Mouse (Mus musculus) erythroblast, embryonic 14.5 days (primary cell): ENCODE measurements around the gene Prlr. TPM values are rescaled to one million over a fixed set of nuclear protein-coding genes. Genes with fewer than 3 reads are reported as not detected.

Experiments
- H3K27me3 ChIP-seq: 2 replicates; pipeline ENCODE4 v1.6.1; 2012; ENCODE audit warnings: inconsistent platforms; ENCODE audit not compliant: control insufficient read depth
- H3K36me3 ChIP-seq: 2 replicates; pipeline ENCODE4 v1.6.1; 2012; ENCODE audit warnings: mild to moderate bottlenecking, inconsistent platforms; ENCODE audit not compliant: control insufficient read depth
- H3K4me1 ChIP-seq: 2 replicates; pipeline ENCODE4 v1.6.1; 2012; ENCODE audit warnings: inconsistent platforms; ENCODE audit not compliant: control insufficient read depth
- H3K4me3 ChIP-seq: replicated peaks from 2 replicates; pipeline ENCODE3; 2012; ENCODE audit warnings: moderate library complexity, mild to moderate bottlenecking, inconsistent platforms
- H3K9me3 ChIP-seq: 2 replicates; pipeline ENCODE4 v1.6.1; 2012; ENCODE audit warnings: low read length, inconsistent platforms, mixed read lengths; ENCODE audit not compliant: control insufficient read depth
- GATA1 ChIP-seq: IDR thresholded peaks from 2 replicates; pipeline ENCODE4 v1.6.1; 2012; ENCODE audit warnings: low read length, inconsistent platforms, mixed read lengths
- TAL1 ChIP-seq: IDR thresholded peaks from 3 replicates; pipeline ENCODE4 v1.6.1; 2012; ENCODE audit warnings: low read length, inconsistent platforms, mixed read lengths
- polyA plus RNA-seq: library from polyadenylated mRNA; stranded (reverse); fragments of >175 nt; gene quantifications from 2 replicates; pipeline ENCODE4 v1.2.3, GENCODE M21; 2012

Gene Prlr
- polyA plus RNA-seq, 1 experiment = not detected

- no peaks in the 10 kb centered on the region for H3K4me1 ChIP-seq
Observed at GRCm38 (mm10) chr15:10223614-10224155, 46.6 kb downstream of the Prlr start.

DNA sequence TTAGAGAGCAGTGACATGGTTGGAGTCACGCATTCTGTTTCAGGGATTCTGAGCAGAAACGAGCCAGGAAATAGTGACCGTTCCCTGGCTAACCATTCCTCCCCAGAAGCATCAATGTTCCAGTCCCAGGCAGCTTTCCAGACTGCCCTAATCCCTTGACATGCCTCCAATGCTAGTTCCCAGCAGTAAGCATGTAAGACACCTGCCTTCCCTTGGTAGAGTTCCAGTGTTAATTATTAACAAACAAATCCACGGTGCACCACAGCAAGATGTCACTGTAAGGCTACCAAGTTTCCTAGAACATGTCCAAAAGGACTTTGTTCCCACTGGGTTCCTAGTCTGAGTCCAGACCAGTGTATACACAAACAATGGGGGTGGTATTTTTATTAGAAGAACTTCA is 48.7 kb downstream of the Prlr start:
- Histone ChIP-seq H3K36me3 (no peaks in the 10 kb centered on the region), H3K4me1 (no peaks in the 10 kb centered on the region), H3K4me3 (no peak overlapping the region), H3K9me3 (no peaks in the 10 kb centered on the region), H3K27me3 (no peaks in the 10 kb centered on the region)
- TF ChIP-seq GATA1 = no peak
- no peak for TF ChIP-seq TAL1

More at GRCm38 (mm10) chr15:10223614-10224155, 46.6 kb downstream of the Prlr start:
- H3K9me3 ChIP-seq = no peaks in the 10 kb centered on the region
- H3K27me3 ChIP-seq = no peaks in the 10 kb centered on the region
- TF ChIP-seq TAL1 = no peak
- TF ChIP-seq GATA1 = no peak
- H3K36me3 ChIP-seq = no peaks in the 10 kb centered on the region
- H3K4me3 ChIP-seq = no peak overlapping the region

- no peaks in the 10 kb centered on the region for H3K4me1 ChIP-seq
- no peaks in the 10 kb centered on the region for H3K9me3 ChIP-seq
- H3K27me3 ChIP-seq = no peaks in the 10 kb centered on the region
- TF ChIP-seq GATA1 = no peak
- no peak for TF ChIP-seq TAL1
- no peak overlapping the region for H3K4me3 ChIP-seq
- H3K36me3 ChIP-seq = no peaks in the 10 kb centered on the region
Observed at GRCm38 (mm10) chr15:10228636-10229035, 51.6 kb downstream of the Prlr start.

GRCm38 (mm10) chr15:10235977-10236376 is 58.9 kb downstream of the Prlr start:
- H3K36me3 ChIP-seq = no peaks in the 10 kb centered on the region
- H3K4me1 ChIP-seq = no peaks in the 10 kb centered on the region
- TF ChIP-seq TAL1 (no peak), GATA1 (no peak)

DNA sequence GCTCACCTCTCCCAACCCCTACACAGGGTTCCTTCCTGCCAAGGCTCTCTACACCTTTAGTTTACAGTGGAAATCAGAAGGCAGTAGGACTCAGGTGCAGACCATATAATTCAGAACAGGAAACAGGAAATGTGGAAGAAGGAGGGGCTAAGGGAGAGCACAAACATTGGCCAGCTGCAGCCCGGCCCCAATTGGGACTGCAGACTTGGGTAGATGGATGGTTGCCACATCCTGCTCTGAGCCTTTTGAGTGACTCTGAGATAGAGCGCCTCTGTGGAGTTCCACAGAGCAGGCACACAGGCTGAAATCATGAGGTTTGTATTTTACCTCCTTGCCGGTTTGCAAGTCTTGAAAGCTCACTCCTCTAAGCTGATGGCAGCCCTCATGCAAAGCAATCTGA is 59.8 kb downstream of the Prlr start:
- TF ChIP-seq GATA1 (no peak), TAL1 (no peak)
- H3K27me3 ChIP-seq = no peaks in the 10 kb centered on the region

More at GRCm38 (mm10) chr15:10235977-10236376, 58.9 kb downstream of the Prlr start:
- Histone ChIP-seq H3K27me3 (no peaks in the 10 kb centered on the region), H3K4me3 (no peak overlapping the region), H3K9me3 (peaks cover 2% of the 10 kb centered on the region; the same call in 1 of the 2 replicates)

DNA sequence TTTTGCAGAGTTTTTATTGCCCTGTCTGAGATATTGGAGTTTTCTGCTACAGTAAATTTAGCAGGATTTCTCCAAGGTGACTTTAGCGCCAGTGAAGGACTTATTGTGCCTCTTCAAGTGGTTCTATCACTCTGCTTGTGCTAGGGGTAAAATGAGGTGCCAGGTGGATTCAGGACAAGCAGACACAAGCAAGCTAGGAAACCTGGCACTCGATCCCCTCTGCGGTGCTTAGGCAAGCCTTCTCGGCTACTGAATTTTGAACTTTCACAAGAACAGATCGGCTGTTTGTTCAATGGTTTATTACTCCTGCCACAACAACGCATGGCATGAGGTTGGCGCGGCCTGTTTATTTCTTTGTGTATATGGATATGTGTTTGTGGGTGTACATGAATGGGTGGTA is 61.4 kb downstream of the Prlr start:
- TF ChIP-seq GATA1 (no peak), TAL1 (no peak)
- no peak overlapping the region for H3K4me3 ChIP-seq
- no peaks in the 10 kb centered on the region for H3K27me3 ChIP-seq
- no peaks in the 10 kb centered on the region for H3K36me3 ChIP-seq
- no peaks in the 10 kb centered on the region for H3K4me1 ChIP-seq
- peaks cover 2% of the 10 kb centered on the region; the same call in 1 of the 2 replicates for H3K9me3 ChIP-seq

More for the DNA sequence above, 59.8 kb downstream of the Prlr start:
- Histone ChIP-seq H3K9me3 (peaks cover 2% of the 10 kb centered on the region; the same call in 1 of the 2 replicates), H3K4me1 (no peaks in the 10 kb centered on the region), H3K36me3 (no peaks in the 10 kb centered on the region), H3K4me3 (no peak overlapping the region)

DNA sequence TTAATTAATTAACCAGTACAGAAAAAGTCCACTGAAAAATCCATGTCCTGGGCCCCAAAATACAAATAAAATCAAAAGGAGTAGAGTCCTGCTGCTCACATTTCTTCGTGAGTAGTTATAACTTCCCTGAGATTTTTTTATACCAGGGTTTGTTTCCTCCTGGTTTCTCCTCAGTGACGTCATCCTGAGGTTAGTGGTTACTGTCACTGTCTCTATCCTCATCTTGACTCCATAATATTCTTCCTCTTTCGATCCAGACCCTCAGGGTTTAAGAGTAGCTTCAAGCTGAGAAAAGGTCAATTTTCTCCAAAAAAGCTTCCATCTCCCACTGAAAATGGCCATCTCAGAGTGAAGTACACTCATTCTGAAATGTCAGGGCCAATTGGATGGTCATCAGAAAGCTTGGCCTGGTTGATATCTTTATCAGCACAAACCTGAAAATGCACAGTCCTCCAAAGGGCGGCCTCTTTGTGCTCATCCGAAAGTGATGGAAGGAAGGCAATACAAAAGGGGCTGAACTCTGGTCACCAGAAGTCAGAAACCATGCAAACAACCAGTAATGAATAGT is 63.3 kb downstream of the Prlr start:
- Histone ChIP-seq H3K9me3 (peaks cover 2% of the 10 kb centered on the region; the same call in 1 of the 2 replicates), H3K4me1 (no peaks in the 10 kb centered on the region), H3K27me3 (no peaks in the 10 kb centered on the region), H3K36me3 (no peaks in the 10 kb centered on the region), H3K4me3 (no peak overlapping the region)
- TF ChIP-seq TAL1 = no peak
- TF ChIP-seq GATA1 = no peak

- Histone ChIP-seq H3K4me1 (no peaks in the 10 kb centered on the region), H3K4me3 (no peak overlapping the region), H3K9me3 (peaks cover 2% of the 10 kb centered on the region; the same call in 1 of the 2 replicates), H3K36me3 (no peaks in the 10 kb centered on the region), H3K27me3 (no peaks in the 10 kb centered on the region)
- TF ChIP-seq TAL1 (no peak), GATA1 (no peak)
Observed at GRCm38 (mm10) chr15:10242250-10242649, 65.2 kb downstream of the Prlr start.

DNA sequence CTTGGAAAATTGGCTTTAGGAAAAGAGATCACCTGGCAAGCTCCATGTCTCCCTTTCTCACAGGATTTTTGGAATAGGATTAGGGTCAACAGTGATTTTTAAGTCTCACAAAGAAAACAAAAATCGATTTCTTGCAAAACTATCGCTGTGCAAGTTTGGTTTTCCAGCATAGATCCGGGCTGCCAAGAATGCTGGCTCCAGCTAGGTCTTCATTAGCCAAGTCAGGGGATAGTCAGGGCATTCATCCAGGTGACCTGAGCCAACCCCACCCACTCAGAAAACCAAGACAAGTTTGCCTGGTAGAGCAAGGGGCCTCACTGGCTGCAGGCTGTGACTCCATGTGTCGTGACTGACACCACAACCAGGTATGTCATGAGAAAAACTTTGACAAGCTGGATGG is 72.2 kb downstream of the Prlr start:
- H3K36me3 ChIP-seq = no peaks in the 10 kb centered on the region
- no peaks in the 10 kb centered on the region for H3K27me3 ChIP-seq
- no peaks in the 10 kb centered on the region for H3K4me1 ChIP-seq
- no peaks in the 10 kb centered on the region for H3K9me3 ChIP-seq
- TF ChIP-seq GATA1 = no peak
- no peak for TF ChIP-seq TAL1
- H3K4me3 ChIP-seq = no peak overlapping the region

DNA sequence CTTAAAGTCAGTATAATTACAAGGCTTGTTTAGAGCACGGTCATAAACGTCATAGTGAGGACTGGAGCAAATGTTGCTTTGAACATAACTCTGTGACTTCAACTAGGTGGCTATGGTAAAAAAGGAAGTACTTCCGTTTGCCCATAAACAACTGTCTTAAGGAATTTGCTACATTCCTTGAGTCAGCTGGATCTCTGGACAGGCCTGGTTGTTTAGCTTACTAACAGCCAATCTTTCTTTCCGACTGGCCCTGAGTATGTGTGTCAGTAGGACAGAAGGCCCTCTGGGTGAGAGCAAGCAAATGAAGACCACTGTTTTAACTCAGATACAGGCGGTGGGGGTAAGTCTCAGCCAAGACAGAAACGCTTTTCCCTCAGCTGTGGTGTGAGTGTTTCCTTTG is 73.7 kb downstream of the Prlr start:
- TF ChIP-seq TAL1 = no peak
- TF ChIP-seq GATA1 = no peak
- Histone ChIP-seq H3K36me3 (no peaks in the 10 kb centered on the region), H3K4me3 (no peak overlapping the region), H3K27me3 (no peaks in the 10 kb centered on the region), H3K4me1 (no peaks in the 10 kb centered on the region), H3K9me3 (no peaks in the 10 kb centered on the region)
